Mouse (Mus musculus): Measurements from ENCODE around the gene Irf2bp2.

Irf2bp2 gene

DNA sequence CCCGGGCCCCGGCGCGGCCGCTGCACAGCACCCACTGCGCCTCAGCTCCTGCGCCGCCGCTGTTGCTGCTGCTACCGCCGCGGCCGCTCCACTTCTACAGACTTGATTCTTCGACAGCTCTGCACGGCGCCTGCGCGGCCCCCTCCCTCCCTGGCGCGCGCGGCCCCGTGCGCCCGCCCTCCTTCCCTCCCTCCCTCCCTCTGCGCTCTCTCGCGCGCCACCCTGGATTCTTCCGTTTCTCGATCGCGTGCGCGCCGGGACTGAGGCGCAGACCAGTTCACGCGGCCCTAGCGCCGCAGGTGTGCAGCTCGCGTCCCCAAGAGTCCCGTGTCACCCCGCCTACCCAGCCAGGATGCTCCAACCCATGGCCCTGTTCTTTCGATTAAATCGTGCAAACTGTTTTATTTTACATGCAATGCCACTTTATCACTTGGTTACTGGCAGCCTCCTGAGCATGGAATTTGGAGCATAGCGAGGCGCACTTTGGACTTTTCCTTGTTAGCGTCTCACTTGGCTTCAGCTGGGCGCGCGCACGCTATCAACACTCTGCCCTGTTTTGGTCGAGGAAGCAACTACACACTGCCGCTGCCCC, at the start of gene Irf2bp2:
TSS of gene Irf2bp2 (minus strand) at position 98 of the 592 bp plus-strand sequence.
- peak; percentile 84 to 87 for DNase-seq (ENCODE audit: low spot score in 2 of 2)

DNA sequence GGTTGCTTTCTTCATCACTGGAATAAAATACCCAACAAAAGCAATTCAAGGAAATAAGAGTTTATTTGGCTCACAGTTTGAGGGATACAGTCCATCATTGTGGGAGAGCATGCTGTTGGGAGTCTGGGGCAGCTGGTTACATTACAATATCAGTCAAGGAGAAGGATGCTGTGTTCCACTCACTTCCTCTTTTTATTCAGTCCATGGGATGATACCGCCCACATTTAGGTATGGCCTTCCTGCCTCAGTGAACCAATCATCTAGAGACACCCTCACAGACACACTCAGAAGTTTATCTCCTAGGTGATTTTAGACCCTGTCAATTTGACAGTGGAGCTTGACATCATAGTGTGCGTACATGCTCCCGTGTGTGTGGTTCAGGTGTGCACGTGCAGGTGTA, 48.9 kb upstream of the Irf2bp2 start:
- no peak for DNase-seq (ENCODE audit: low spot score in 2 of 2)

DNA sequence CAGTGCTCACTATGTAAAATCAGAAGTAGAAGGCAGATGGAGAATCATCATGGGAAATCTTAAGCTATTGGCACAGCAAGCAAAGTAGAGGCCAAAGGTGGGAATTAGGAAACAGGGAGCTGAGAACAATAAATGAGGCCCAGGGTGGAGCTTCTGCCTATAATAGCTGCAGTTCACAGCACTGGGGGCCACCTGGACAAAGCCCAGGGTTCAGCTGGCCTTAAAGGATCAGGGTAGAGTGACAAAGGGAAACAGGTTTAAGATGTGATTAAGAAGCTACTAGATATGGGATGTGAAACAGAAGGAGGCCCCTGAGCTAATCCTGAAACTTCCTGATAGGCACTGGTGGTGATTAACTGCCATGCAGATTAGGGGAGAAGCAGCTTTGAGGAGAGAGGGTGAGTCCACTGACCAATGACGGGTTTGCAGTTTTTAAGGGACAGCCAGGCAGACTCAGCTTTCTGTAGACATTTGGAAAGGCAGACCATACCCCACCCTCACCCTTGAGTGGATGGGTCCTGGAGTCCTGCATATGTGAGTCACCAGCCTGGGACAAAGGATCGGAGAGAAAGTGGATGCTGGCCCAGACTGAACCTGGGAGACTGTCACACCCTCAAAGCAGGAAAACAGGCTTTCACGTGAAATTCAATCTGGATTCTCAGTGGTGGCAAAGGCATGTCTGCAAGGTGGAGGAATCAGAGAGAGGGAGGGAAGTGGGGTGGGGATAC, 47.9 kb upstream of the Irf2bp2 start:
- DNase-seq (ENCODE audit: low spot score in 2 of 2) = no peak

DNA sequence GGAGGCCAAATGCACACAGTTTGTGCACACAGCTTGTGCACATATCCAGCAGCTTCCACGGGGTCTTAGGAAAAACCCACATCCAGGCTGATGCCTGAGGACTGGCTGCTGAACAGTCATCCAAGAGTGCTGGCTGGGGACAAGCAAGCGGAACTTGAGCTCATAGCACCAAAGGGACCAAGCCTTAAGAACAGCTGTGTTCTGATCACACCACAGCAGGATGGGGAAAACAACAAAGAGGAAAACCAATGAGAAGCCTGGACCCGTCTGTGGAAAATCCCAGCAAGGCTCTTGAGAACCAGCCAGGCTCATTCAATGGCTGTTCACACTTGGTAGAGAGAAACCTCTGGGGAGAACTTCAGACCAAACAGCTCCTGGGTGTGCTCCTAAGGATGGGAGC, 45.4 kb upstream of the Irf2bp2 start:
- DNase-seq (ENCODE audit: low spot score in 2 of 2) = peak in 1 of 2 experiments; percentile 30

DNA sequence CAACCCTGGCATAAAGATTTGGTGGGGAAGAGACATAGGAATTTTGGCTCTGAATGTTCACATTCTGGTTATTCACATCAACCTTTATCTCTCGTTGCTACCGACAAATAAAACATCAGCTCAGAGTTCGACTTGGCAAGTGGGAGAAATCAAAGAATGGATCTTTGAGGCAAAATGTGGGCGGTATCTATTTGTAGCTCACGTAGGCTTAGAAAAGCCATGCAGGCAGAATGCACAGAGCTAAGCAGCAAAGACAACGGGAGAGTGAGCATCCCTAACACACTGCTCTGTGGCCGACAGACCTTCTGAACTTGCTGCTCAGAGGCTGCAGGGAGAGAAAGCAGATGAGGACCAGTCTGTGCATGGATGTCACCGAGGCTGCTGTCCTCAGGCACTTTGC, 44.2 kb upstream of the Irf2bp2 start:
- DNase-seq (ENCODE audit: low spot score in 2 of 2) = peak; percentile 50 to 77

DNA sequence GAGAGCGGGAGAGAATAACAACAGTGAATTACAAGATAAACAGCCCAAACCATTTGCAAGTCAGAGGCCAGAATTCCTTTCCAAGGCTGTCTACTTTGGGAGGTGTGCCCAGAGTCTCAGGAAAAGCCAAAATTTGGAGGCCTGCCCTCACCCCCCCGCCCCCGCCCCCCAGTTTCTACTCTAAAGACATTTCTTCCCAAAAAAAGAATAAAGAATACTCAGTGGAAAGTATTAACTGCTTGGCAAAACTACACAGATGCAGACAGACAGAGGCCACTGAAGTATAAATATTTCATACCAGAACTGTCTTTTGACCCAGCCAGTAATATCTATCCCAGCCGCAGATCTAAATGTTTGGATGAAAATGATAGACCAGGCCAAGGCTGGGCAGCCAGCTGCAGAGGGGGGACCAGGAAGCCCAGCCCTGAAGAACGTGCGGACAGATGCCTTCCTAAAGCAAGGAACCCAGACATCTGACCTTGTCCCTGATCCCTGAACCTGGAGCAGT, 40.8 kb upstream of the Irf2bp2 start:
- DNase-seq (ENCODE audit: low spot score in 2 of 2) = no peak

DNA sequence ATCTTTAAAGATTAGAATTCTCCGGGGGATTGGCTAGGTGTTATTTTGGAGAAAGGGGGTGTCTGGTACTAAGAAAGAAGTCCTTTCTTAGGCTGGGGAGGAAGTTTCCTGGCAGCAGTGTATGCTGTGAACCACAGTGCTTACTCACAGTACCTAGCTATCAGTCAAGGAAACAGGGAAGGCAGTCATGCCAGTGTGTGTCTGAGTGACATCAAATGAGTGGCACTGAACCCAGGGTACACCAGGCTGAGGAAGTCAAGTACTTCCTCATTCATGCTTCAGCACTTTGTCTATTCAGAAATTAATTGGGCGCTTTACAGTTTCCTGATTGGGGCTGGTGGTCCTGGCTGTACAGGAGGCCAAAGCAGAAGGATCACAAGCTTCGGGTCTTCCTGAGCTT, 34.8 kb upstream of the Irf2bp2 start:
- DNase-seq (ENCODE audit: low spot score in 2 of 2) = no peak

DNA sequence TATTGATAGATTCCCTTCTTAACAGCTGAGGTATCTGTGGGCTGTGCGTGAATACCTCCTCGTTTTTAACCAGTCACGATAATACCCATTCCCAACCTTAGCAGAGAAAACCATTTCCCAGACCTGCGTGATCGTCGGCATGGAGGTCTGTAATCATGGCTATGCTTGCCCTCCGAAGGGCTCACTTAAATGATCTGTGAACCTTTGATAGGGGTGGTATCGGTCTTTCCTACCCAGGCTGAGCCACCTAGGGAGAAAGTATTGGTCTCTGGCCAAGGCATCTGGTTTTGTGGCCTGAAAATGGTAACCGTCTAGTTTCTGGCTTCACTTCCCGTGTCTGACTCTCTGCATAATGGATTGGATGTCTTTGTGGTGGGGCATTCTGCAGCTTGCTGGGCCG, 32.6 kb upstream of the Irf2bp2 start:
- DNase-seq (ENCODE audit: low spot score in 2 of 2) = no peak

DNA sequence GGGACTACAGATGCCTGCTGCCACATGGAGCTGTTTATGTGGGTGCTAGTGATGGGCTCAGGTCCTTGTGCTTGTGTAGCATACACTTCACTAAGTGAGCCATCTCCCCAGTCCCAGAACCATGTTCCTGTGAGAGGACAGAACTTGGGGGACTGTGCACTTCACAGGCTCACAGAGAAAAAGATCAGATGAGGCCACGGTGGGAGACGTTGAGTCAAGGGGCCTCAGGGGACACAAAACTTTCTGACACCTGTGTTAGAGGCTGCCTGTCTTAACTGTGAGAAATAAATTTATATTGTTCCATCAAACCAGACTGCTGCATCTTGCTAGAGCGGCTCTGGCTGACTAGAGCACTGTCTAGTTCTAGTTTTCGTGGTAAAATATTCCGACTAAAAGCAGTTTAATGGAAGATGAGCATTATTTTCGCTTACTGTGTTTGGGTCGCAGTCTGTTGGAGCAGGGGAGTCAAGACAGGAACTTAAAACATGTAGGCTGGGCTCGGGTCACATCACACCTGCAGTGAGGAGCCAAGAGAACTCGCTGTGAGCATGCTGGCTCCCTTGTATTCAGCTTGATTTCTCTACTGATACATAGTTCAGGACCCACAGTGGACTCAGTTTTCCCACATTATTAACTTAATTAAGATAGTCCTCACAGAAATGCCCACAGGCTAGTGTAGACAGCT, 28.5 kb upstream of the Irf2bp2 start:
- DNase-seq (ENCODE audit: low spot score in 2 of 2) = no peak

DNA sequence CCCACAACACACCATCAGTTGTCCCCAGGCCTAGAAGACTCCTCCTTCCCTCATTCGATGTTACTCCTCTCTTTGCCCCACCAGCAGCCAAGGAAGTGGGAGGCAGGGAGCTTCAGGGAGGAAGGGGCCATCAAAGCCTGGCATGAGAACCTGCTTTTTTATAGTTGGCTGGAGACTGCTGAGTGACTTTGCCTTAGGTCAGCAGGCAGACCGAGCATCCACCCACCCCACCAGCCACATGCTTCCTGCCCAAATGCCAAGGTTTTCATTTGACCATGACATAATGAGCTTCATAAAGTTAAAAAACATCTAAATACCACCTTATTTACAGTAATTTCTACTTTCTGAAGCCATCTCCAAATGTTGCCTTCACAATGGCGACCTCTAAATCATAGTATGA, 26.9 kb upstream of the Irf2bp2 start:
- DNase-seq (ENCODE audit: low spot score in 2 of 2) = no peak

DNA sequence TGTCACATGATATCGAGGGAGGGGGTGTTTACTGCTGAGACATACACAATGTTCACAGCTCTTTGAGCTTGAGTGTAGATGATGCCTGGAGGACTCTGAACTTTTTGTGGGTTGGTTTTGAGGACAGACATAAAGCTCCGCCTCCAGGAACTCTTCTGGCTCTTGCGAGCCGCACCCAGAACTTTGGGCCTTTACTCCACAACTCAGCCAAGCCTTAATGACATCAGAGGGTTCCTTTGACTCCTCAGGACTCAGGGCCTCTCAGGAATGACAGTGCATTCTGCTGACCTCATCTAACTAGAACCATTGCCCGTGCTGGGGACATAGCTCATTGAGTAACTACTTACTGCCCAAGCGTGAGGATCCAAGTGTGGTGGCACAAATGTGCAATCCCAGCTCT, 25.7 kb upstream of the Irf2bp2 start:
- no peak for DNase-seq (ENCODE audit: low spot score in 2 of 2)

DNA sequence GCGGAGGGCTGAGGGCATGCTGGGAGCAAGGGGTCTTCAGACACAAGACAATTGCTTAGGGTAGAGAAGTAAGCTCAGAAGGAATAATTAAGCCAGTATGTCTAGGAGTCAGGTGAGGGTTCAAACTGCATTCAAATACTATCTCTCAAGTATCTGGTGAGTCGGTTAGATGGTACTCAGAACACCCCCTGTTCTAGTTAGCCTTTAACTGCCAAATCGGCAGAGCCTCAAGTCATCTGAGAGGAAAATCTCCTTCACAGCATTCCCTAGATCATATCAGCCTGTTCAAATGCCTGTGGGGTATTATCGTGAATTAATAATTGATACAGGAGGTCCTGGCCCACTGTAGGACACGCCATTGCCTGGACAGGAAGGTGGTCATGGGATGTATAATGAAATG, 23.9 kb upstream of the Irf2bp2 start:
- no peak for DNase-seq (ENCODE audit: low spot score in 2 of 2)

DNA sequence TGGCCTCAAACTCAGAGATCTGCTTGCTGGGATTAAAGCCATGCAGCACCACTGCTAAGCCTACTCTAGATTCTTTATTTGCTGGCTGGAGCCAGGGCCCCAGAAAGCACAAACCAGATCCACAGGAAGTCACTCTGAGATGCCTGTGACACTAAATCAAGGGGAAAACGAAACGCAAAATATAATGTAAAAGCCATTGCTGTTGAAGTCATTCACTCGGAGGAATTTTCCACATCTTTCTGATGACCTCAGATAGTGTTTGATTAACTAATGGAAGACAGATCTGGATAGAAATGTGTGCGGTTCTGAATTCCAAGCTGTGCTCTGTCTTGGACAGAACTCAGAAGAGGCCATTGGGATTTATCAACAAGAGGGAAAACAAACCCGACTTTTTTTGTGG, 22.9 kb upstream of the Irf2bp2 start:
- no peak for DNase-seq (ENCODE audit: low spot score in 2 of 2)

DNA sequence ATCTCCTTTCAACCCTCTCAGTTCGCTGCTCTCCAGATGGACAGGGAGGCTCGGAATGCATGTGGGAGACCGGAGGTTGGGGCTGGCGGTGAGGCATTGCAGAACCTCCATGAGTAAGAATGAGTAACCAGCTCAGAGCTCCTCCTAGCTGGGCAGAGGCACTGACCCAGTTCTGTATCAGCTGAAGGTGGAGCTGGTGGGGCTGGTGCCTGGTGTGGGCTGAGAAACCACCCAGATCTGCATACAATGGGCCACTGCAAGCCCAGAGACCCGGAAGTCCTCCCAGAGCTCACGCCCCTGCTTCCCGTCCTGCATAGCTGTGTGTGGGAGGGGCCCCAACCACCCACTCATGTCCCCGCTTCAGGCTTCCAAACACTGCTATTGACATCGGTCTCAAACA, 22.0 kb upstream of the Irf2bp2 start:
- peak; percentile 46 to 49 for DNase-seq (ENCODE audit: low spot score in 2 of 2)

DNA sequence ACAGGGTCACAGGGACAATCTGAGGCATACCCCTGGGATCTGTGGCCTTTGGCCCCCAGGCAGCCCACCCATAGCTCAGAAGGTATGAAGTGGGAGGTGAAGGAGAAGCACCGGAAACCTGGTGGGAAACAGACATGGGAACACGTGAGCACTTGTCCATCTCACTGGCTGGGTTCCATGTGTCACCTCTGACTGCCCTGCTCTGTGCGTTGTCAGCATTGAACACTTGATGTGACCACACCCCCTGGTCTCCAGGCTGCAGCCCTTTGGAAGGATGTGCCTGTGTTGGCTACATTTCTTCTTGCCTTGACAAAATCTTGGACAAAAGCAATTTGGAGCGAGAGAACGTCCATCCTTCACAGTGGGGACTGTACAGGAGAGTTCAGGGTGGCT, 20.9 kb upstream of the Irf2bp2 start:
- no peak for DNase-seq (ENCODE audit: low spot score in 2 of 2)

DNA sequence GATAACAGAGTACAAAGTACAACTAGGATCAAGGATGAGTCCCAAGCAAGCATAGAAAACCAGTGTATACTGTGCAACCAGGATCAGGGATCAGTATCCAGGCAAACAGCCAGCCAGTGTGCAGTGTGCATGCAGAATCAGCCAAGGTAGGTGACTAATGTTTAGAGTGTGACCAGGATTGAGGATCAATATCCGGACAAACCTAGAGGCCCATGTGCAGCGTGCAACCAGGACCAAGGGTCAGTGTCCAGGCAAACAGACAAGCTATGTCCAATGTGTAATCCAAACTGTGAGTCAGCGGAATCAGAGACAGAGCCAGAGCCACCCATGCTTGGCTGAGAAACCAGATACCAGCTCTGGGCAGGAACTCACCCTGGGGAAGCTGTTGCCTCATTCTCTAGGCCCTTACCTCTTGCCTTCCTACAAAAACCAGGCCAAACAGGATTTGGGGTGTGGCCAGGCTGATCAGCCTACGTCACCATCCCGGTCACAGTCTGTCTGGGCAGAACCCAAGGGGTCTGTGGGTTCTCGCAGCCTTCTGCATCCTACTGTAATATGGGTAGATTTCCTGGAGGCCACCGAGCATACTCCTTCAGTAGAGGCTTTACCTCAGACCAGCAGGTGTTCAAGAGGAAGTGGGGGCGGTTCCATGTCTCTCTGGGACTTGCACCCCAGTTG, 20.4 kb upstream of the Irf2bp2 start:
- DNase-seq (ENCODE audit: low spot score in 2 of 2) = no peak

DNA sequence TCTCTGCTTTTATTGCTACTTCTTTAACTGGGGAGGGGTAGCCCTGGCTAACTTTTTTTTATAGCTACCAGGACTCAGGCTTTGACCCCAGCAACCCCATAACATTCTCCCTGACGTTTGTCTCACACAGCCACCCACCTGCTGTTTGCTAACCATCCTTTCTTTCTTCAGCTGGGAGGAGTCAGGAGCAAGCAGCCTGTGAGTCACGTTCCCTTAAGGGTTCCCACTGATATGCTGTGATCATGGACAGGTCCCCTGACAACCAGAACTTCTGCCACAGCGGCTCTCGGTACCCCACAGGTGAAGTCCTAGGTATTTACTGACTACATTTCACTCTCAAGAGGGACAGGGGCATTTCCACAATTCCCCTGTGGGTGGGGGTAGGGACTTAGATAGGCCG, 19.4 kb upstream of the Irf2bp2 start:
- DNase-seq (ENCODE audit: low spot score in 2 of 2) = no peak

DNA sequence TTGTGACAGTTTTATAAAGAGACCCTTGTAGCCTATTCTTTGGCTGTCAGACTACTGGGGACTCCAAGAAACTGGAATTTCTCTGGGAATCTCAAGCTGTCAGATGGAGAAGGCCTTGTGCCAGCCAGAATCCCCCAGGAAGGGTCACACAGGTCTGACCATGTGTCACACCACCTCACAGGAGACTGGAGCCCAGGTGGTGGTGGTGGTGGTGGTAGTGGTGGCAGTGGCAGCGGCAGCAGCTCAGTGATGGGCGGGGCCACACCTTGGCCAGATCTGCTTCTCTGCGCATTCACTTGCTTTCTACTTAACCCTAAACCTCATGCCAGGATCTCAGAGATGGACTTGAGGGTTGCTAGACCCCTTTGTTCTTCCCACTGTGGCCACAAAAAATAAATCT, 19.0 kb upstream of the Irf2bp2 start:
- no peak for DNase-seq (ENCODE audit: low spot score in 2 of 2)

DNA sequence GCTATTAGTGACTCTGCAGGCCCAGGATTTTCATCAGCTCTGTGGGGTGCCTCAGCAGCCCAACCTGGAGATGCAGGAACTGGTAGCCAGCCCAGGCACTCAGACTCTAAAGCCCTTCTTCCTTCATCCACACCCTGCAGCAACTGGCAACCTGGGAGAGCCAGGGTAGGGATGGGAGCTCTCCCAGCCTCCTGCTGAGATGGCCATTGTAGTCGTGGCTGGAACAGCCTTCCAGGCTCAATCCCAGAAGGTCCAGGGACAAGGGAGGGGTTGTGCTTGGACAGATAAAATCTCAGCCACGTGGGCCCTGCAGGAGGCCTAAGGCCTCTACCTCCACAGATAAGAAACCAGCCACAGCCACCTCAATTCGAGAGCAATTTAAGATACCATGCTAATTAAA, 16.9 kb upstream of the Irf2bp2 start:
- DNase-seq (ENCODE audit: low spot score in 2 of 2) = no peak

DNA sequence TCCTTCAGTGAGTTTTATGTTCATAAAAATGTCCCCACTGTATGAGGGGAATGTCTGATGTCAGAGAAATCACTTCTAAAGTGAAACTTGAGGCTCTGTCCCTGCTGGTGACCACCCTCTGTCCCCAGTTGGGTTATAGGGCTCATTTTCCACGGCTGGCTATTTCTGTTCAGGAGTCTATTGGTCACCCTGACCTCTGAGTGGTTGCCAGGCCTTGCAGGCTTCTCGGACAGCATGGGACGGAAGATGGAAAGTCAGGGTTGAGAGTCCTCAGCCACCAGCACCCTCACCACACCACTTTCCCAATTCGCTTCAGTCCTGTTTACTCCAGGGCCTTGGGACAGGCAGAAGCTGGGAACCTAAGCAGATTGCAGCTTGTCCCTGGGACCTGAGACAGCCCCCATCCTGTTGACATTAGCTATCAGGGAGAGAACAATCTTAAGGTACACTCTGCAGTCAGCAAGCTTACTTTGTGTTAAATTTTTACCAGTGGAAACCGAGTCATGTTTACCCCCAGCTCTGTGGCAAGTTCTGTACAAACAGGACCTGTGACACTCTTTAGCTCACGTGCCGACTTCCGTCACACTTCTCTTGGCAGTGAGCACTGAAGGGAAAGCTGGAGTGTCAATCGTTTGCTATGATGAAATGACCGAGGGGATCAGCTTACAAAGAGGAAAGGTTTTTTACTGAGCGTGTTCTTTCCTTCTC, 15.9 kb upstream of the Irf2bp2 start:
- DNase-seq (ENCODE audit: low spot score in 2 of 2) = no peak

DNA sequence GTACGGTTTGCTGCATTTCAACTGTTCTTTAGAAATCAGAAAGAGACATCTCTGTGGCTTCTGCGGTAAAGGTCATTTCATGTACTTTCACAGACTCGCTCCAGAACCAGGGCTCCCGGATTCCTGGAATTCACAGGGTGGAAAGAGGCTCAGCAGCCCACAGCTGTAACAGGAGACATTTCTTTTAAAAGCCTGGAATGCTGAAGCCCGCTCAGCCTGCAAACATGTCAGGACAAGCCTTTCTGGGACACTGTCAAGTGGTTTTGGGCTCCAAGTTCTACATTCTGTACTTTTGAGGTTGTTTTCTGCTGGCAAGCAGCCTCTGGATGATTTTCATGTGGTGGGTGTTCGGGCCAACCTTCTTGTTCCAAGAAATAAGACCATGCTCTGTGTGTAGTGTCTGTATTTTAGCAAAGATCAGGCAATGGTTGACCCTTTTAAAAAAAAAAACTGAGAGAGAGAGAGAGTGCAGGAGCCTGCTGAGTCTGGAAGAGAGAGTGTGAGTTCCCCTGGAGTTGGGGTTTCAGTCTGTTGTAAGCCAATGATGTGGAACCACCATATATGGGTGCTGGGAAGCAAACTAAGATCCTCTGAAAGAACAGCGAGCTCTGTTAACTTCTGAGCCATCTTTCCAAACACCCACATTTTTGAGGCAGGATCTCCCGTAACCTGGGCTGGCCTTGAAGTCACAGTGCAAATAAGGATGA, 9.6 kb upstream of the Irf2bp2 start:
- no peak for DNase-seq (ENCODE audit: low spot score in 2 of 2)
